Mouse (Mus musculus) CH12.LX (cell line): Measurements from ENCODE around the gene Sgpp2. TPM values are rescaled to one million over a fixed set of nuclear protein-coding genes. Genes with fewer than 3 reads are reported as not detected.

Experiments
- DNase-seq: peaks from one replicate; pipeline ENCODE4 v3.0.0-alpha.2; 2013; ENCODE audit errors: extremely low read depth
- H3K27ac ChIP-seq: 2 replicates; pipeline ENCODE4 v1.5.1; 2012; ENCODE audit warnings: low read depth, mild to moderate bottlenecking, control low read depth, moderate library complexity; ENCODE audit not compliant: insufficient read depth
- H3K27me3 ChIP-seq: replicated peaks from 2 replicates; pipeline ENCODE3; 2012; ENCODE audit warnings: inconsistent platforms
- H3K36me3 ChIP-seq, 2 experiments: replicated peaks in 1 of 2; 2 replicates each; pipeline versions ENCODE3 to v1.6.1; 2012; ENCODE audit warnings: inconsistent platforms in 1 of 2, low read length in 1 of 2, mild to moderate bottlenecking in 1 of 2, mixed read lengths in 1 of 2, moderate library complexity in 1 of 2; ENCODE audit not compliant: control insufficient read depth in 1 of 2, insufficient read depth in 1 of 2
- H3K4me1 ChIP-seq, 2 experiments: 2 replicates each; pipeline ENCODE4 v1.6.1; 2012; ENCODE audit warnings: inconsistent platforms in 1 of 2, moderate library complexity in 1 of 2; ENCODE audit not compliant: insufficient read depth in 2 of 2, control insufficient read depth in 1 of 2
- H3K4me2 ChIP-seq: 2 replicates; pipeline ENCODE4 v1.6.1; 2012; ENCODE audit warnings: low read depth, mild to moderate bottlenecking, control low read depth; ENCODE audit not compliant: poor library complexity, insufficient read depth, severe bottlenecking
- H3K4me3 ChIP-seq, 3 experiments: fragments of 150-350 bp in 1 of 3; sonication (generic) in 1 of 3; replicated peaks in 1 of 3; 2 replicates each; pipeline versions ENCODE3 to v1.5.1; 2011 to 2012; ENCODE audit warnings: low read depth in 2 of 3, low read length in 2 of 3, mild to moderate bottlenecking in 2 of 3, moderate library complexity in 2 of 3, control low read depth in 1 of 3, improper control_type of control experiment in 1 of 3, inconsistent platforms in 1 of 3, mixed read lengths in 1 of 3; ENCODE audit not compliant: poor library complexity in 1 of 3
- H3K79me2 ChIP-seq: replicated peaks from 2 replicates; pipeline ENCODE4 v1.6.1; 2012; ENCODE audit warnings: mild to moderate bottlenecking, moderate library complexity; ENCODE audit not compliant: control insufficient read depth, poor library complexity, insufficient read depth, severe bottlenecking; ENCODE audit errors: extremely low read depth
- H3K9ac ChIP-seq: 2 replicates; pipeline ENCODE4 v1.6.1; 2012; ENCODE audit warnings: low read depth, mild to moderate bottlenecking, control low read depth, moderate library complexity; ENCODE audit not compliant: insufficient read depth
- H3K9me3 ChIP-seq: replicated peaks from 2 replicates; pipeline ENCODE3; 2012; ENCODE audit warnings: low read length, inconsistent platforms, mixed read lengths
- CHD2 ChIP-seq: IDR thresholded peaks from 2 replicates; pipeline ENCODE4 v1.6.1; 2011; ENCODE audit warnings: low read length, improper control_type of control experiment
- ELF1 ChIP-seq: IDR thresholded peaks from 2 replicates; pipeline ENCODE4 v1.6.1; 2014; ENCODE audit warnings: low read depth, mild to moderate bottlenecking, inconsistent platforms, low read length, improper control_type of control experiment
- ETS1 ChIP-seq: conservative IDR thresholded peaks from 2 replicates; pipeline ENCODE4 v1.6.1; 2012; ENCODE audit warnings: low read depth, mild to moderate bottlenecking, inconsistent platforms, low read length, improper control_type of control experiment, moderate library complexity
- GABPA ChIP-seq: IDR thresholded peaks from 2 replicates; pipeline ENCODE4 v1.6.1; 2012; ENCODE audit warnings: low read depth, low read length, improper control_type of control experiment, inconsistent platforms; ENCODE audit not compliant: insufficient replicate concordance
- JUN ChIP-seq: IDR thresholded peaks from 2 replicates; pipeline ENCODE4 v1.6.1; 2011; ENCODE audit warnings: low read depth, mild to moderate bottlenecking, low read length, improper control_type of control experiment, moderate library complexity; ENCODE audit not compliant: insufficient read depth
- JUND ChIP-seq: conservative IDR thresholded peaks from 2 replicates; pipeline ENCODE4 v1.6.1; 2011; ENCODE audit warnings: low read depth, low read length, improper control_type of control experiment
- KAT2A ChIP-seq: IDR thresholded peaks from 2 replicates; pipeline ENCODE4 v1.6.1; 2012; ENCODE audit warnings: low read length, improper control_type of control experiment, inconsistent platforms; ENCODE audit not compliant: insufficient replicate concordance
- MAFK ChIP-seq: IDR thresholded peaks from 2 replicates; pipeline ENCODE4 v1.6.1; 2011; ENCODE audit warnings: low read length, improper control_type of control experiment; ENCODE audit not compliant: insufficient replicate concordance
- MEF2A ChIP-seq: IDR thresholded peaks from 2 replicates; pipeline ENCODE4 v1.6.1; 2014; ENCODE audit warnings: low read depth, mild to moderate bottlenecking, inconsistent platforms, low read length, improper control_type of control experiment, borderline replicate concordance
- MXI1 ChIP-seq: IDR thresholded peaks from 2 replicates; pipeline ENCODE4 v1.6.1; 2011; ENCODE audit warnings: mild to moderate bottlenecking, low read depth, low read length, improper control_type of control experiment
- MYC ChIP-seq: IDR thresholded peaks from 2 replicates; pipeline ENCODE4 v1.6.1; 2011; ENCODE audit warnings: low read depth, mild to moderate bottlenecking, improper control_type of control experiment, low read length
- NELFE ChIP-seq: IDR thresholded peaks from 2 replicates; pipeline ENCODE4 v1.6.1; 2011; ENCODE audit warnings: low read depth, low read length, improper control_type of control experiment
- PAX5 ChIP-seq: IDR thresholded peaks from 2 replicates; pipeline ENCODE4 v1.6.1; 2012; ENCODE audit warnings: low read length, inconsistent platforms, mixed read lengths
- POLR2AphosphoS2 ChIP-seq: IDR thresholded peaks from 2 replicates; pipeline ENCODE4 v1.6.1; 2011; ENCODE audit warnings: low read depth, low read length, improper control_type of control experiment
- RCOR1 ChIP-seq: conservative IDR thresholded peaks from 2 replicates; pipeline ENCODE4 v1.6.1; 2012; ENCODE audit warnings: low read depth, mild to moderate bottlenecking, inconsistent platforms, low read length, improper control_type of control experiment
- SIN3A ChIP-seq: IDR thresholded peaks from 2 replicates; pipeline ENCODE4 v1.6.1; 2012; ENCODE audit warnings: low read length, improper control_type of control experiment, inconsistent platforms
- SMC3 ChIP-seq: IDR thresholded peaks from 2 replicates; pipeline ENCODE4 v1.6.1; 2011; ENCODE audit warnings: low read depth, low read length, improper control_type of control experiment
- TCF12 ChIP-seq: IDR thresholded peaks from 2 replicates; pipeline ENCODE4 v1.6.1; 2014; ENCODE audit warnings: low read depth, mild to moderate bottlenecking, inconsistent platforms, low read length, improper control_type of control experiment
- ZC3H11A ChIP-seq: IDR thresholded peaks from 2 replicates; pipeline ENCODE4 v1.6.1; 2012; ENCODE audit warnings: low read depth, mild to moderate bottlenecking, inconsistent platforms, low read length, improper control_type of control experiment
- ZNF384 ChIP-seq: IDR thresholded peaks from 2 replicates; pipeline ENCODE4 v1.6.1; 2012; ENCODE audit warnings: low read depth, low read length, improper control_type of control experiment, inconsistent platforms
- dilution Hi-C: fragments of 300-500 bp; cut with MboI; formaldehyde crosslinking; loops from 2 replicates; pipeline ENCODE4 v1.14.3; 2020; ENCODE audit warnings: low sequenced_read_pairs; ENCODE audit not compliant: extremely low pct_unique_long_range_greater_than_20kb, extremely low pct_ligation_motif_present
- in situ Hi-C: fragments of 300-500 bp; cut with MboI; formaldehyde crosslinking; loops from 3 replicates; pipeline ENCODE4 v1.14.3; 2019; ENCODE audit warnings: low sequenced_read_pairs, low pct_ligation_motif_present, low pct_unique_long_range_greater_than_20kb, mixed read lengths
- polyA plus RNA-seq: library from polyadenylated mRNA; unstranded; fragments of >175 nt; gene quantifications from 2 replicates; pipeline ENCODE4 v1.2.1, GENCODE M21; 2012; ENCODE audit warnings: low read depth; ENCODE audit not compliant: insufficient read length
- total RNA-seq, 2 experiments: library from RNA; depleted of rRNA; stranded (reverse); fragments of 300-350 nt in 1 of 2; fragments of >200 nt in 1 of 2; gene quantifications; 2 replicates each; pipeline ENCODE4 v1.2.3; 2012 to 2014

Gene Sgpp2
- total and polyA plus RNA-seq, 3 experiments = 0.16 to 0.87 (median 0.59) TPM

DNA sequence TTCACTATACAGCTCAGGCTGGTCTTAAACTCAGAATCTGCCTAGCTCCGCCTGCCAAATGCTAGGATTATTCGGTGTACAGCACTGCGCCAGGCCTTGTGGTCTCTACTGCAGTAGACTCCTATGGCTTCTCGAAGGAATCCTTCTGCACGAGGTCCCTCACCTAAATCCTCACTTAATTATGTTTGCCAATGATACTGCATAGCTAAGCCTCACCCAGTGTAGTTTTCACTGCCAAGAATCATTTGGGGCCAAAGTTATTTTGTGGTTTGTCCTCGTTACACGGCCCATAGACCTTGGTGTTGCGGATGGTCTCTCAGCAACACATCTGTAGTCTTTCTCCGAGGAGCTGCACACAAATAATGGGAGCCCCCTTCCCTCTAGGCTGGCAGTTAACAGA lies 62.2 kb downstream of the Sgpp2 start:
- H3K4me1 ChIP-seq = peaks cover 14 to 49% of the 10 kb centered on the region in 2 experiments; a peak in 3 of 4 replicates
- H3K9me3 ChIP-seq = no peaks in the 10 kb centered on the region
- no peaks in the 10 kb centered on the region for H3K36me3 ChIP-seq
- no peak overlapping the region for H3K4me2 ChIP-seq
- no peak overlapping the region for H3K9ac ChIP-seq
- no peak overlapping the region for H3K4me3 ChIP-seq
- no peak overlapping the region for H3K27ac ChIP-seq
- no peak for TF ChIP-seq GABPA
- TF ChIP-seq JUN = no peak
- no peak for TF ChIP-seq KAT2A
- TF ChIP-seq MYC = no peak
- no peak for TF ChIP-seq NELFE
- no peak for TF ChIP-seq CHD2
- TF ChIP-seq SMC3 = no peak
- no peak for TF ChIP-seq ZNF384
- in situ Hi-C loops (no loop called here), dilution Hi-C loops (no loop called here)
- H3K79me2 ChIP-seq = no peaks in the 10 kb centered on the region
- H3K27me3 ChIP-seq = no peaks in the 10 kb centered on the region
- no peak for DNase-seq

DNA sequence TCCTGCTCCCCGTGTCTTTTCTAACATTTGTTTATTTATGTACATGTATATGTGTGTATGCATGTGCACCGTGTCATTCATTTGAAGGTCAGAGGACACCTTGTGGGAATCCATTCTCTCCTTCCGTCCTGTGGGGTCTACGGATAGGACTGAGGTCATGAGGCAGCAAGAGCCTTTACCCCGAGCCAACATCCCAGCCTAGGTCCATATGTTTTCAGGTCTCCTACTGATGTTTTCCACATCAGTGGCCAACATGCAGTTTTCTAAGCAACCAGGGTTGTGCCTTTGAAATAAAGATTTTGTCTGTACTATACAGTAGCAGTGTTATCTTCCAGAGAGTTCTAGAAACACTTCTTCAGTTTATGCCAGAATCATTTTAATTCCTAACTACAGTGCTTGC lies 63.7 kb downstream of the Sgpp2 start:
- in situ Hi-C loops = no loop called here
- dilution Hi-C loops = no loop called here
- H3K9me3 ChIP-seq = no peaks in the 10 kb centered on the region
- TF ChIP-seq MAFK (no peak), ZC3H11A (no peak), KAT2A (no peak), TCF12 (no peak), ELF1 (no peak), ZNF384 (no peak), ETS1 (no peak), SMC3 (no peak), MEF2A (no peak), JUND (no peak), MXI1 (no peak), RCOR1 (no peak), MYC (no peak), PAX5 (no peak), GABPA (no peak), POLR2AphosphoS2 (no peak), SIN3A (no peak)
- TF ChIP-seq, all 38 proteins: peak for 0
- Histone ChIP-seq H3K27ac (no peak overlapping the region), H3K36me3 (no peaks in the 10 kb centered on the region), H3K79me2 (no peaks in the 10 kb centered on the region), H3K9ac (no peak overlapping the region), H3K4me1 (peaks cover 11 to 36% of the 10 kb centered on the region in 2 experiments; a peak in 3 of 4 replicates), H3K27me3 (no peaks in the 10 kb centered on the region), H3K4me2 (no peak overlapping the region), H3K4me3 (no peak overlapping the region)
- no peak for DNase-seq
